In genomic region chr7:28151584-28152221, GRCm38 (mm10) we compare ENCODE assay signal across 9 mouse cellular contexts. TPM values are rescaled to one million over a fixed set of nuclear protein-coding genes. Genes with fewer than 3 reads are reported as not detected.
A peak's percentile ranks its signal among the peaks of the same experiment; 100 is the strongest.
DNase-seq lines count a peak whose midpoint lies in the region; ATAC-seq lines count a peak whose summit lies in the region.
"Had no signal": no experiment of that assay in that cellular context is flagged by ENCODE, and none has a peak within 500 bp of the region (broad histone marks: within the 10 kb centered on the region; RNA-seq: fewer than 3 reads in every experiment).

No protein-coding gene starts in this region.

- H3K9me3 ChIP-seq in midbrain, embryonic 10.5 days (replicated peaks) = no peaks in the 10 kb centered on the region
- H3K9me3 ChIP-seq in midbrain, embryonic 15.5 days = no peaks in the 10 kb centered on the region
- no peaks in the 10 kb centered on the region for H3K9me3 ChIP-seq in embryonic facial prominence, embryonic 10.5 days

- WGBS in midbrain, embryonic 10.5 days = 19% methylated on average over 13 of the region's 13 CpGs
- 18% methylated on average over 13 of the region's 13 CpGs for WGBS in midbrain, embryonic 15.5 days
- WGBS in embryonic facial prominence, embryonic 10.5 days = 14% methylated on average over 13 of the region's 13 CpGs

- peaks cover 17% of the 10 kb centered on the region for H3K4me1 ChIP-seq in midbrain, embryonic 10.5 days
- no peaks in the 10 kb centered on the region for H3K4me1 ChIP-seq in midbrain, embryonic 15.5 days
- H3K4me1 ChIP-seq in embryonic facial prominence, embryonic 10.5 days = peaks cover 13% of the 10 kb centered on the region

- no peaks in the 10 kb centered on the region for H3K36me3 ChIP-seq in midbrain, embryonic 10.5 days
- H3K36me3 ChIP-seq in midbrain, embryonic 15.5 days (replicated peaks) = no peaks in the 10 kb centered on the region
- no peaks in the 10 kb centered on the region for H3K36me3 ChIP-seq in embryonic facial prominence, embryonic 10.5 days (replicated peaks)

- H3K9ac ChIP-seq in midbrain, embryonic 15.5 days = no peak overlapping the region

- H3K27ac ChIP-seq in midbrain, embryonic 10.5 days (replicated peaks) = peak overlapping the region; percentile 2; the same call in 1 of the 2 replicates
- H3K27ac ChIP-seq in midbrain, embryonic 15.5 days = no peak overlapping the region
- no peak overlapping the region; the same call in 1 of the 2 replicates for H3K27ac ChIP-seq in embryonic facial prominence, embryonic 10.5 days (replicated peaks)

- peak; percentile 12 to 23 for DNase-seq in cerebellum, adult 18-20 months
- no peak for DNase-seq in cerebellum, adult 9-11 months
- DNase-seq in midbrain, embryonic 10.5 days (ENCODE audit: low spot score) = peak; percentile 56
- DNase-seq in embryonic facial prominence, embryonic 10.5 days (ENCODE audit: low spot score) = peak; percentile 69
- DNase-seq in kidney, postnatal 4 days = peak; percentile 79 to 80
- peak; percentile 49 to 60 for DNase-seq in lung, postnatal 4 days
- peak; percentile 28 to 32 for DNase-seq in thymus, adult 18-20 months

- no peak overlapping the region for H3K4me2 ChIP-seq in midbrain, embryonic 15.5 days

- peaks cover 7% of the 10 kb centered on the region; the same call in 1 of the 2 replicates for H3K27me3 ChIP-seq in midbrain, embryonic 10.5 days (ENCODE audit: low read depth, poor library complexity, severe bottlenecking)
- peaks cover 3% of the 10 kb centered on the region; the same call in 1 of the 2 replicates for H3K27me3 ChIP-seq in midbrain, embryonic 15.5 days (replicated peaks)
- 0 out of 2 replicates have a peak, but pooled peaks cover 9% of the 10 kb centered on the region for H3K27me3 ChIP-seq in embryonic facial prominence, embryonic 10.5 days (replicated peaks; ENCODE audit: low read depth, poor library complexity, severe bottlenecking)

- ATAC-seq in midbrain, embryonic 15.5 days (replicated peaks) = no peak

- H3K4me3 ChIP-seq in midbrain, embryonic 10.5 days = no peak overlapping the region
- no peak overlapping the region for H3K4me3 ChIP-seq in midbrain, embryonic 15.5 days
- H3K4me3 ChIP-seq in embryonic facial prominence, embryonic 10.5 days = no peak overlapping the region; the same call in 1 of the 2 replicates
- H3K4me3 ChIP-seq: myocyte had no signal

RNA-seq across cellular contexts. Expression of gene Fbl, which starts 17.8 kb away (rescaled TPM):
- 136 and 158 TPM in 2 replicates for polyA plus RNA-seq in midbrain, embryonic 10.5 days (2016; fragmentation: Nextera tagmentation; extraction: Ambion mirVana)
- polyA plus RNA-seq in midbrain, embryonic 15.5 days (2015; fragmentation: Nextera tagmentation; extraction: Ambion mirVana) = 75.6 and 78.4 TPM in 2 replicates
- polyA plus RNA-seq in embryonic facial prominence, embryonic 10.5 days (2016; fragmentation: Nextera tagmentation; extraction: Ambion mirVana) = 171 and 181 TPM in 2 replicates

RNA-seq across cellular contexts. Expression of gene 9530053A07Rik, which starts 22.4 kb away (rescaled TPM):
- polyA plus RNA-seq in midbrain, embryonic 10.5 days (2016; fragmentation: Nextera tagmentation; extraction: Ambion mirVana) = 0.05 and 0.17 TPM in 2 replicates
- polyA plus RNA-seq in midbrain, embryonic 15.5 days (2015; fragmentation: Nextera tagmentation; extraction: Ambion mirVana) = 0.05 and 0.06 TPM in 2 replicates
- polyA plus RNA-seq in embryonic facial prominence, embryonic 10.5 days (2016; fragmentation: Nextera tagmentation; extraction: Ambion mirVana) = 0.03 and 0.06 TPM in 2 replicates

RNA-seq across cellular contexts. Expression of gene Dyrk1b, which starts 27.6 kb away (rescaled TPM):
- 13.5 and 16.9 TPM in 2 replicates for polyA plus RNA-seq in midbrain, embryonic 10.5 days (2016; fragmentation: Nextera tagmentation; extraction: Ambion mirVana)
- 16.3 and 18.1 TPM in 2 replicates for polyA plus RNA-seq in midbrain, embryonic 15.5 days (2015; fragmentation: Nextera tagmentation; extraction: Ambion mirVana)
- 16.6 TPM in 2 replicates for polyA plus RNA-seq in embryonic facial prominence, embryonic 10.5 days (2016; fragmentation: Nextera tagmentation; extraction: Ambion mirVana)
